Mouse (Mus musculus): ENCODE data around the gene Dna2. TPM values are rescaled to one million over a fixed set of nuclear protein-coding genes. Genes with fewer than 3 reads are reported as not detected.
"Not testable (repeated sequence)": the region's sequence is repeated elsewhere in the genome, so short reads cannot be mapped to it uniquely, and the experiment has no call there.

Dna2 gene
- polyA plus RNA-seq (2015; fragmentation: Nextera tagmentation; extraction: Ambion mirVana), result 6.6 and 8.8 TPM in 2 replicates

DNA sequence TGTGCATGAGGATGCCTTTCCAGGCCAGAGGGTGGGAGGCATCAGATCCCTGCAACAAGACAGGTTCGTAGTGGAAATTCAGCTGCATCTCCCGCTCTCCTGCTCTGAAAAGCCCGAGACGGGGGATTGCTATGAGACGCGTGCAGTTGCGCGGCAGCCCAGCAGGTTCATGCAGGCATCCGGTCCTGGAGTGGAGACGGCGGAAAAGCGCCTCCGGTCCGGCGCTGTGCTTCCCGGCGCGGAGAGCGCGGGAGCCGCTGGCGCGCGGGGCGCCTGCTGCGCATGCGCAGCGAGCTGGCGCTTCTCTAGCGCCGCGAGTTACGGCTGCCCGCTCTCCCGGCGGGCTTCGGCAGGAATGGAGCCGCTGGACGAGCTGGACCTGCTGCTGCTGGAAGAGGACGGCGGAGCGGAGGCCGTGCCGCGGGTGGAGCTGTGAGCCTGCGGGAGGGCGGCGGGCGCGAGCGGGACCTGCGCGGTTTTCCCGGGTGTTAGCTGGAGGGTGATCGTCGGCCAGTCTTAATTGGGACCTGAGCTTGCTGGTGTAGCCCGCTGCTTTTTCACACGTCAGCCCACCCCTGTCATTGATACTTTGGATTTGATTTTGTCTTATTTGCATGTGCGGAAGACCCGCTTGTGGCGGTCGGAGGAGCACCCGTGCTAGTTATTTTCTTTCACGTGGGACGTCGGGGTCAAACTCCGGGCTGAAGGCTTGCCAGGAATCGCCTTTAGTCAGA, at the start of gene Dna2:
Gene Dna2, plus strand, starts transcription at position 289 of the 734 bp plus-strand sequence.
- peak within 1 kb of the TSS; percentile 79 for H3K9ac ChIP-seq (replicated peaks; ENCODE audit: low read depth, low read length)
- H3K9me3 ChIP-seq (ENCODE audit: control insufficient read depth, low read length), result no peaks in the 10 kb centered on the region
- H3K27ac ChIP-seq (ENCODE audit: low read length), result peak within 1 kb of the TSS; percentile 79
- H3K4me2 ChIP-seq (ENCODE audit: low read length), result peak within 1 kb of the TSS; percentile 86
- peak within 1 kb of the TSS; percentile 75 for H3K4me3 ChIP-seq (replicated peaks; ENCODE audit: low read length)
- ATAC-seq, result peak; percentile 96
- peaks cover 6% of the 10 kb centered on the region for H3K36me3 ChIP-seq (ENCODE audit: control insufficient read depth, insufficient read depth)
- H3K4me1 ChIP-seq (replicated peaks; ENCODE audit: control insufficient read depth, insufficient read depth, low read length), result peaks cover 5% of the 10 kb centered on the region; the same call in 1 of the 2 replicates
- no peaks in the 10 kb centered on the region for H3K27me3 ChIP-seq (replicated peaks; ENCODE audit: control insufficient read depth, insufficient read depth, low read length)
- WGBS, result under 1% methylated on average over 63 of the region's 68 CpGs

DNA sequence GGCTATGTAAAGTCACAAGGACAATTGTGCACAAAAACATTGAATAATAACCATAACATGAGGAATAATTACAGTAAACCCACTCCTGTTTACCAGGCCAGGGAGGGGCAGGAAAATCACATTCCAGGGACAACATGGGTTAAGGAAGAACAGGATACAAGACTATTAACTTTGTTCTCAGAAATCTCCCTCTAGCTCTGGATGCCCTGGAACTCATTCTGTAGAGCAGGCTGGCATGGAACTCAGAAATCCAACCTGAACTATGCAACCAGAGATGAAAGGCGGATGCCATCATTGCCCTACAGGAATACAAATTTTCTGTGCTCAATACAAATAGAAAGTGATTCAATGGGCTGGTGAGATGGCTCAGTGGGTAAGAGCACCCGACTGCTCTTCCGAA, 49.4 kb upstream of the Dna2 start:
- H3K27me3 ChIP-seq (replicated peaks; ENCODE audit: control insufficient read depth, insufficient read depth, low read length), result no peaks in the 10 kb centered on the region
- H3K4me1 ChIP-seq (replicated peaks; ENCODE audit: control insufficient read depth, insufficient read depth, low read length), result no peaks in the 10 kb centered on the region
- H3K4me3 ChIP-seq (replicated peaks; ENCODE audit: low read length), result no peak overlapping the region
- no peaks in the 10 kb centered on the region for H3K36me3 ChIP-seq (ENCODE audit: control insufficient read depth, insufficient read depth)
- H3K9ac ChIP-seq (replicated peaks; ENCODE audit: low read depth, low read length), result no peak overlapping the region
- 90% methylated on average over 3 of the region's 3 CpGs for WGBS
- no peak overlapping the region for H3K27ac ChIP-seq (ENCODE audit: low read length)
- no peaks in the 10 kb centered on the region for H3K9me3 ChIP-seq (ENCODE audit: control insufficient read depth, low read length)
- no peak overlapping the region for H3K4me2 ChIP-seq (ENCODE audit: low read length)
- ATAC-seq, result no peak

DNA sequence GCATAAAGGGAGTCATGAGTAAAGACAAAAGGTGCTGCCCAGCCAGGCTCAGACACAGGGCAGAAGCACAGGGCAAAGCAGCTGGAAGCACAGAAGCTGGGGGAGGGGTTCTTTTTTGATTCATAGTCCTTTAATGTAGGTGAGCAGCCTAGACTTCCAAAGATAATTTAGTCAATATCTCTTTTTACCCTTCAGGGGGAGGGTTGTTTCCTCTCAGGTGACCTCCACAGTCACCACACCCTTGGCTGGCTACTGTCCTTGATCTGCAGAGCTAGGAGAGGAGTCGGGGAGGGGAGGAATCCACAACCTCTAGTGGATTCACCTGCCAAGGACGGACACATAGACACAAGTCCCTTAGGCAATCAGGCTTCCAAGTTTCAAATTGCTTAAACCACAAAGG, 48.8 kb upstream of the Dna2 start:
- Histone ChIP-seq H3K4me3 (replicated peaks; ENCODE audit: low read length) (no peak overlapping the region), H3K4me1 (replicated peaks; ENCODE audit: control insufficient read depth, insufficient read depth, low read length) (no peaks in the 10 kb centered on the region), H3K4me2 (ENCODE audit: low read length) (no peak overlapping the region), H3K9me3 (ENCODE audit: control insufficient read depth, low read length) (no peaks in the 10 kb centered on the region), H3K27ac (ENCODE audit: low read length) (no peak overlapping the region), H3K27me3 (replicated peaks; ENCODE audit: control insufficient read depth, insufficient read depth, low read length) (no peaks in the 10 kb centered on the region), H3K9ac (replicated peaks; ENCODE audit: low read depth, low read length) (no peak overlapping the region), H3K36me3 (ENCODE audit: control insufficient read depth, insufficient read depth) (no peaks in the 10 kb centered on the region)
- WGBS, result 79% methylated on average over 2 of the region's 2 CpGs
- no peak for ATAC-seq

- Histone ChIP-seq H3K9me3 (ENCODE audit: control insufficient read depth, low read length) (no peaks in the 10 kb centered on the region), H3K4me1 (replicated peaks; ENCODE audit: control insufficient read depth, insufficient read depth, low read length) (no peaks in the 10 kb centered on the region), H3K36me3 (ENCODE audit: control insufficient read depth, insufficient read depth) (no peaks in the 10 kb centered on the region), H3K9ac (replicated peaks; ENCODE audit: low read depth, low read length) (no peak overlapping the region), H3K4me3 (replicated peaks; ENCODE audit: low read length) (no peak overlapping the region), H3K27ac (ENCODE audit: low read length) (no peak overlapping the region), H3K27me3 (replicated peaks; ENCODE audit: control insufficient read depth, insufficient read depth, low read length) (no peaks in the 10 kb centered on the region), H3K4me2 (ENCODE audit: low read length) (no peak overlapping the region)
- no peak for ATAC-seq
- WGBS, result 92% methylated on average over 4 of the region's 4 CpGs
Measured at GRCm38 (mm10) chr10:62900144-62900543, 46.7 kb upstream of the Dna2 start.

DNA sequence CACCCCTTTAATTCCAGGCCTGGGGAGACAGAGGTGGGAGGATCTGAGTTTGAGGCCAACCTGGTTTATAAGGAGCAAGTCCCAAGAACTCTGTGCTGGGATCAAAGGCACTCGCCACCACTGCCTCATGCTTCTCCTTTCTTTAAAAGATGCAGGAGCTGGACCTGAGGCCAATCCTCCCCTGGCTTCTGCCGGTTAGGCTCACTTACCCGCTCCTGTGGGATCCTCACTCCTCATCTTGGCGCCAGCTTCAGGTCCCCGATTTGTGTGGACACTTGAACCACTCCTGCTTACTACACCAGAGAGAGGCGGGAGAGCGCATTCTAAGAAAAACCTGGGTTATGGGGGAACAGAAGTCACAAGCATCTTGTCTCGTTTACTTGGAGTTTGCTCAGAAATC, 45.0 kb upstream of the Dna2 start:
- WGBS, result 45% methylated on average over 8 of the region's 8 CpGs
- H3K4me3 ChIP-seq (replicated peaks; ENCODE audit: low read length), result no peak overlapping the region
- H3K27ac ChIP-seq (ENCODE audit: low read length), result no peak overlapping the region
- H3K4me2 ChIP-seq (ENCODE audit: low read length), result no peak overlapping the region
- H3K27me3 ChIP-seq (replicated peaks; ENCODE audit: control insufficient read depth, insufficient read depth, low read length), result no peaks in the 10 kb centered on the region
- no peaks in the 10 kb centered on the region for H3K9me3 ChIP-seq (ENCODE audit: control insufficient read depth, low read length)
- no peak overlapping the region for H3K9ac ChIP-seq (replicated peaks; ENCODE audit: low read depth, low read length)
- H3K4me1 ChIP-seq (replicated peaks; ENCODE audit: control insufficient read depth, insufficient read depth, low read length), result no peaks in the 10 kb centered on the region
- H3K36me3 ChIP-seq (ENCODE audit: control insufficient read depth, insufficient read depth), result no peaks in the 10 kb centered on the region
- no peak for ATAC-seq

DNA sequence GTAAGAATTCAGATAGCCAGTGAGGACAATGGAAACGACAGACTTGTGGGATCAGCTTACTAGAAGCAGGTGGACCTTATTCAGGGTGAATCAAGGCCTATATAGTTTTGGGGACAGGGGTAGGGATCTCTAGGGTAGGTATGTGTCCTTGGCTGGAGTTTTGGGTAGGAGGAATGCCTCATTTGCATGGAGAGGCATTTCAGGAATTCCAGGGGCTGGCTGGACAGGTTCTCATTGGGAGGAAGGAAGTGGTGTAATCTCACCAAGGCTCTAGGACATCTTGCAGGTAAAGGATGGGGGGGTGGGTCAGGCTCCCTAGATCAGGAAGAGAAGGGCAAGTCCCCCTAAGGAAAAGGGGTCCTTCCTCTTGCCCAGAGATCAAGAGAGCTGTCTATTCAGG, 44.0 kb upstream of the Dna2 start:
- Histone ChIP-seq H3K4me3 (replicated peaks; ENCODE audit: low read length) (no peak overlapping the region), H3K27ac (ENCODE audit: low read length) (no peak overlapping the region), H3K36me3 (ENCODE audit: control insufficient read depth, insufficient read depth) (no peaks in the 10 kb centered on the region), H3K4me2 (ENCODE audit: low read length) (no peak overlapping the region), H3K9me3 (ENCODE audit: control insufficient read depth, low read length) (no peaks in the 10 kb centered on the region), H3K27me3 (replicated peaks; ENCODE audit: control insufficient read depth, insufficient read depth, low read length) (no peaks in the 10 kb centered on the region), H3K9ac (replicated peaks; ENCODE audit: low read depth, low read length) (no peak overlapping the region), H3K4me1 (replicated peaks; ENCODE audit: control insufficient read depth, insufficient read depth, low read length) (no peaks in the 10 kb centered on the region)
- no peak for ATAC-seq
- 60% methylated on average over 1 of the region's 1 CpGs for WGBS

DNA sequence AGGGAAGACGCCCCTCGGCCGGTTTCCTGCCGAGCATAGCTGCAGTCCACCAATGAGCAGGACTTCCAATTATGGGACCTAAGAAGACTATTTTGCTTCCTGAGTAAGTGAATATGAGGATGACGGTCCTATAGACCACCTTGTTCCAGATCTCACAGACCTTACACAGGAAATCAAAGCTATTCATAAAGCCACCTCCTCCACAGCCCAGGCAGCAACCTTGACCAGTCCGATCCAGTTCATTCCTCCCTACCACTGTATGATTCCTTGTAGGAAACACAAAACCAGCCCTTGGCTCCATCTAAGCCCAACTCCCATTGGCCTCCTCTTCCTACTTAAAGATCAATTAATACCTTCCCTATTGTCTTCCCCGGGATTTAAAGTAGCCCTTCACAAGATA, 40.5 kb upstream of the Dna2 start:
- no peaks in the 10 kb centered on the region for H3K4me1 ChIP-seq (replicated peaks; ENCODE audit: control insufficient read depth, insufficient read depth, low read length)
- no peaks in the 10 kb centered on the region for H3K9me3 ChIP-seq (ENCODE audit: control insufficient read depth, low read length)
- no peaks in the 10 kb centered on the region for H3K36me3 ChIP-seq (ENCODE audit: control insufficient read depth, insufficient read depth)
- no peak overlapping the region for H3K9ac ChIP-seq (replicated peaks; ENCODE audit: low read depth, low read length)
- no peak for ATAC-seq
- H3K4me3 ChIP-seq (replicated peaks; ENCODE audit: low read length), result no peak overlapping the region
- 88% methylated on average over 7 of the region's 7 CpGs for WGBS
- H3K27ac ChIP-seq (ENCODE audit: low read length), result no peak overlapping the region
- no peaks in the 10 kb centered on the region for H3K27me3 ChIP-seq (replicated peaks; ENCODE audit: control insufficient read depth, insufficient read depth, low read length)
- H3K4me2 ChIP-seq (ENCODE audit: low read length), result no peak overlapping the region

GRCm38 (mm10) chr10:62908896-62909295, 37.9 kb upstream of the Dna2 start, which contains the start of gene Tet1:
Tet1 (minus strand) TSS chr10:62908996.
- not testable (repeated sequence) for H3K9ac ChIP-seq (replicated peaks; ENCODE audit: low read depth, low read length); H3K36me3 ChIP-seq (ENCODE audit: control insufficient read depth, insufficient read depth); H3K27me3 ChIP-seq (replicated peaks; ENCODE audit: control insufficient read depth, insufficient read depth, low read length); ATAC-seq; H3K9me3 ChIP-seq (ENCODE audit: control insufficient read depth, low read length); H3K27ac ChIP-seq (ENCODE audit: low read length); H3K4me1 ChIP-seq (replicated peaks; ENCODE audit: control insufficient read depth, insufficient read depth, low read length); H3K4me3 ChIP-seq (replicated peaks; ENCODE audit: low read length); H3K4me2 ChIP-seq (ENCODE audit: low read length)
- WGBS, result no CpG with 5 or more reads among the region's 1 CpGs

GRCm38 (mm10) chr10:62911120-62911519, 35.7 kb upstream of the Dna2 start:
- Histone ChIP-seq H3K27me3 (replicated peaks; ENCODE audit: control insufficient read depth, insufficient read depth, low read length) (no peaks in the 10 kb centered on the region), H3K9ac (replicated peaks; ENCODE audit: low read depth, low read length) (no peak overlapping the region), H3K4me3 (replicated peaks; ENCODE audit: low read length) (no peak overlapping the region), H3K27ac (ENCODE audit: low read length) (no peak overlapping the region), H3K36me3 (ENCODE audit: control insufficient read depth, insufficient read depth) (no peaks in the 10 kb centered on the region), H3K4me1 (replicated peaks; ENCODE audit: control insufficient read depth, insufficient read depth, low read length) (no peaks in the 10 kb centered on the region), H3K9me3 (ENCODE audit: control insufficient read depth, low read length) (no peaks in the 10 kb centered on the region), H3K4me2 (ENCODE audit: low read length) (no peak overlapping the region)
- WGBS, result 85% methylated on average over 2 of the region's 2 CpGs
- ATAC-seq, result no peak

DNA sequence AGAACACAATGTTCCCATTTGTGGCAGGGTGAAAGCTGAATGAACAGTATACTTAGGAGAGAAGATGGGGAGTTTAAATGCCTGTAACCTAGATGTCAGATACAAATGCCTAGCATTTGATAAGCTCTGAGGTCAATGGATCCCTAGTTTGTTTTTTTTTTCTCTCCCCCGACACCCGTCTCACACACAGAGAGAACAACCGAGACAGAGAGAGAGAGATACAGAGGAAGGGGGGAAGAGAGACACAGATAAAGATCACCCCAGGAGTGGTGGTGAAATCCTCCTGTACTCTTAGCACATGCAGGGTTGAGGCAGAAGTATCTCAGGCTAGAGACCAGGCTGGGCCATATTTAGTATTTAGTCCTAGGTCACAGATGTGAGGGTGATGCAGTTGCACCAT, 27.8 kb upstream of the Dna2 start:
- Histone ChIP-seq H3K36me3 (ENCODE audit: control insufficient read depth, insufficient read depth) (no peaks in the 10 kb centered on the region), H3K4me1 (replicated peaks; ENCODE audit: control insufficient read depth, insufficient read depth, low read length) (peaks cover 17% of the 10 kb centered on the region), H3K27ac (ENCODE audit: low read length) (no peak overlapping the region), H3K9me3 (ENCODE audit: control insufficient read depth, low read length) (no peaks in the 10 kb centered on the region), H3K4me3 (replicated peaks; ENCODE audit: low read length) (no peak overlapping the region), H3K9ac (replicated peaks; ENCODE audit: low read depth, low read length) (no peak overlapping the region), H3K27me3 (replicated peaks; ENCODE audit: control insufficient read depth, insufficient read depth, low read length) (no peaks in the 10 kb centered on the region), H3K4me2 (ENCODE audit: low read length) (no peak overlapping the region)
- WGBS, result 78% methylated on average over 3 of the region's 3 CpGs
- no peak for ATAC-seq

Measured in forebrain, embryonic 16.5 days (tissue).